Mouse (Mus musculus) CD4-positive, CD25-positive, alpha-beta regulatory T cell, adult 4 months (primary cell): Measurements from ENCODE around the gene Rab5if. TPM values are rescaled to one million over a fixed set of nuclear protein-coding genes. Genes with fewer than 3 reads are reported as not detected.
"Not testable (repeated sequence)": the region's sequence is repeated elsewhere in the genome, so short reads cannot be mapped to it uniquely, and the experiment has no call there.

Experiments used
- ATAC-seq: one replicate; pipeline ENCODE4 v1.8.0; 2017
- polyA plus RNA-seq, 2 experiments: library from polyadenylated mRNA; unstranded; fragments of 100-300 nt; shearing (Covaris generic); gene quantifications; one replicate each; pipeline ENCODE4 v1.2.1; 2017

Gene Rab5if
- polyA plus RNA-seq, 2 experiments from 2014 or later: 5.1 to 5.4 TPM

GRCm38 (mm10) chr2:156856311-156856710 lies 6.6 kb upstream of the Rab5if start:
- no peak for ATAC-seq

DNA sequence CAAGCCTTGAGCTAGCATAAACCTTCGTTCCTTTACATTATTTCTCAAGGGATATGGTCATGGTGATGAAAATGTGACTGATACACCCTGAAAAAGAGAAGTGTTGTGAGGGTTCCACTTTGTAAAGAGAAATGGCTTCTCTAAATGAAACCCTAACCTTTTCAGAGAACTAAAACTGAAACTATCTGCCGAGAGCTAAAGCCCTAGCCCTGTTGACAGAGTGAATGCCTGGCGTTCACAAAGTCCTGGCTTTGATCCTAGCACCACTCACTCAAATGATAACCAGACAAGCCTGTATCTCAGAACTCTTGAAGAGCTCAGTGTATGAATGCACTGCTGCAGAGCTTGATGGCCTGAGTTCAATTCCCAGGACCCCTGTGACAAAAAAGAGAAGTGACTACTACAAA lies 5.5 kb upstream of the Rab5if start:
- ATAC-seq: peak; percentile 51

- ATAC-seq: no peak
Observed at GRCm38 (mm10) chr2:156857835-156858234, 5.1 kb upstream of the Rab5if start, which contains the start of gene 4930518I15Rik. TSS of gene 4930518I15Rik (minus strand) at chr2:156857946.

GRCm38 (mm10) chr2:156858671-156859070 lies 4.3 kb upstream of the Rab5if start:
- ATAC-seq: no peak

DNA sequence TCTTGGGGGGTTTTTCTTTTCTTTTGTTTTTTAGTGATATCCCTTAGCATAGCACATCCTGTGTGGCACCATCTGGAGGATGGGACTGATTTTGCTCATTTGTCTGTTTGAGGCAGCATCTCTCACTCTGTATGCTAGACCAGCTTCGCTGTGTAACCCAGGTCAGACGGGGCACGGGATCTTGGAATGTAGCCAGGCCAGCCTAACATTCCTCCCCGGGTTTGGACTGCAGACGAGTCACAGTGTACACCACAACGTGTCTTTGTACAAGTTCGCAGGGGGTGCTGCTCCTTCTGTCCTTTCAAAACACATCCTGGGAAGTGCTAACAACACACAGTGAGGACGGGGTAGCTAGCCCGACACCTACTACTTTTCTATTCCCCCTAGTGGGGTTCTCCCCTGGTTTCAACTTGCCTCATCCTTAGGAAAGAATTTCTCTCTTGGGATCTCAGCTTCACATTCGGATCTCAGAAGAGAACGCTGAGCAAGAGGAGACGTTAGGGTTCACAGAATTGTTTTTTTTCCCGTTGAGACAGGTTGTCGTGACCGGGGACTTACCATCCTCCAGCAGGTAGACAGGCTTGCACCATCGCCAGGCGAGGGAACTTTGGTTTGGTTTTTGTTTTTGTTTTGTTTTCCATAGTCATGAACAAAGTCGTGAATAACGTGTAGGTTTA lies 749 bp upstream of the Rab5if start:
- peak; percentile 25 for ATAC-seq

GRCm38 (mm10) chr2:156863487-156864160 lies 696 bp downstream of the Rab5if start:
- ATAC-seq: peak; percentile 25

GRCm38 (mm10) chr2:156864481-156864880 lies 1.6 kb downstream of the Rab5if start:
- ATAC-seq: no peak

GRCm38 (mm10) chr2:156868994-156869393 lies 6.1 kb downstream of the Rab5if start:
- no peak for ATAC-seq

- no peak for ATAC-seq
Observed at GRCm38 (mm10) chr2:156869554-156869953, 6.6 kb downstream of the Rab5if start.

- no peak for ATAC-seq
Observed at GRCm38 (mm10) chr2:156870519-156870918, 7.6 kb downstream of the Rab5if start.

- peak; percentile 42 for ATAC-seq
Observed at GRCm38 (mm10) chr2:156873629-156874028, 10.7 kb downstream of the Rab5if start.

DNA sequence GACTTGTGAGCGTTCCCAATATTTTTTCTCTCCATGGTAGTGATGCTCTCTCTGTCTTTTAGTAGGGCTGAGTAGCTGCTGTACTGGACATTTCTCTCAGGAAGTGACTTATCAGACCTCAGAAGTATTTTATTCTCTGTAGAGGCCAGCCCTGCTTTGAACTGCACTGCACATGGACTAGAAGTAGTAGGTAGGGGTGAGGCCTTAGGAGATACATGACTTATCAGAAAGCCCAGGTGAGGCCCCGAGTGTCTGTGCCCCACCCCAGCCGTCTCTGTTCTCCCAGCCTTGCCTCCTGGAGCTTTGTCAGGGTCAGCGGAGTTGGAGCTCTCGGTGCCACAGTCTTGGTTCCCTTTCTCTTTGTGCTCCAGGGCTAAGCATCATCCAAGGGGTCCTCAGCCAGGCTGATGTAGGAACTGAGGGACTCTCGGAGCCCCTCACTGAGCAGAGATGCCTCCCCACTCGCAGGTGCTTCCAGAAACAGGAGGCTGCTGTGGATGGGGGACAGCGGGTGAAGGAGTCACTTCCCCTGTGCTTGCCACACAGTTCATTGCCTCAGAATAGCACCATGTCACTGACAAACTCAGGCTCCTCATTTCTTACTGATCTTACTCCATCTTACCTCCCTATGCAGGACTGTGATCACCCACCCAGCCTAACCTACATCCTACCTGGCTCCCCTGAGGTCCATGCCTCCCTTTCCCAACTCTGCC lies 11.3 kb downstream of the Rab5if start:
- no peak for ATAC-seq

DNA sequence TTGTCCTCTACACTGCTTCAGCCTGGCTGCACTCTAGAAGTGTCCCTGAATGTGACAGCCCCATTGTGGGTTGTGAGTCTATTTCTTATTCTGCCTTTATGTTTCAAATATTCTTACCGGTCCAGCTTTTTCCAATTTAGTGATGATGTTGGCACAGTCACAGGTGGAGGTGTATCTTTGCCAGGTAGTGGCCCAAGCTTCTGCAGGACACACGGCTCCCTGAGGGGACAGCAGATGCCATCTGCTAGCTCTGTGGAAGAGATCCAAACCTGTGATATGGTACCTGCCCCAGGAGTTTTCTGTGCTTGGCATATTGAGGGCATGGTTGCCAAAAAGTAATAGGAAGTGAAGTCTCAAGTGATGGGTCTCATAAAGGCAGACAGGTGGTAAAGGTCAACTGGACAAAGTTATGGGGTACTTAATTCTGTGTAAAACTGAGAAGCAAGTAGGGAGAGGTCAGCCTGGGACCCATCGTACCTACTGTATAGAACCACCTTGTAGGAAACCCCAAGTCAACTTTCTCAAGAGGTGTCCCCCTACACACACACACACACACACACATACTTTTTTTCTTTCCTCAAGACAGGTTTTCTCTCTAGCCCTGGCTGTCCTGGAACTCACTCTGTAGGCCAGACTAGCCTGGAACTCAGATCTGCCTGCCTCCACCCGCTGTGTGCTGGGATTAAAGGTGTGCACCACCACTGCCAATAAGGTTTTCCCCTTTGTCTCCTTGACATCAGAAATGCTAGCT lies 12.0 kb downstream of the Rab5if start:
- ATAC-seq: no peak

DNA sequence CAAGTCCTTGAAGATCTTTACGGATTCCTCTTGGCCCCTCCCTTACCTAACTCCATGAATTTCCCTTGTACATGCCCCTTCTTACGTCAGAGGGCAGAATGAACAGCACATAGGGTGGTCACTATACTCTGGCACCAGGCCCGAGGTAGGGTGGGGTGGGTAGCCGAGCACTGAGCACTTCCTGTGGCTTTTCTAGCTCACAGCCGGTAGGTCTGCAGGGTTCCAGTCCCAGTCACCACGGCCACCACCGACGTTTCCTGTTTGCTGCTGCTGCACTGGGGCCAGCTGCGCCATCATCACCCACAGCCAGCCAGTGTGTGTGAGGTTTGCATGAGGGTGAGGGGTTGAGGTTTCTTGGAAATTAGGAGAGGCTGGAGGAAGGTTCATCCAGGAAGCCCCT lies 14.8 kb downstream of the Rab5if start:
- ATAC-seq: peak; percentile 89

- ATAC-seq: no peak
Observed at GRCm38 (mm10) chr2:156879541-156879940, 16.6 kb downstream of the Rab5if start.

GRCm38 (mm10) chr2:156882431-156883001 lies 19.6 kb downstream of the Rab5if start:
- peak; percentile 35 for ATAC-seq

DNA sequence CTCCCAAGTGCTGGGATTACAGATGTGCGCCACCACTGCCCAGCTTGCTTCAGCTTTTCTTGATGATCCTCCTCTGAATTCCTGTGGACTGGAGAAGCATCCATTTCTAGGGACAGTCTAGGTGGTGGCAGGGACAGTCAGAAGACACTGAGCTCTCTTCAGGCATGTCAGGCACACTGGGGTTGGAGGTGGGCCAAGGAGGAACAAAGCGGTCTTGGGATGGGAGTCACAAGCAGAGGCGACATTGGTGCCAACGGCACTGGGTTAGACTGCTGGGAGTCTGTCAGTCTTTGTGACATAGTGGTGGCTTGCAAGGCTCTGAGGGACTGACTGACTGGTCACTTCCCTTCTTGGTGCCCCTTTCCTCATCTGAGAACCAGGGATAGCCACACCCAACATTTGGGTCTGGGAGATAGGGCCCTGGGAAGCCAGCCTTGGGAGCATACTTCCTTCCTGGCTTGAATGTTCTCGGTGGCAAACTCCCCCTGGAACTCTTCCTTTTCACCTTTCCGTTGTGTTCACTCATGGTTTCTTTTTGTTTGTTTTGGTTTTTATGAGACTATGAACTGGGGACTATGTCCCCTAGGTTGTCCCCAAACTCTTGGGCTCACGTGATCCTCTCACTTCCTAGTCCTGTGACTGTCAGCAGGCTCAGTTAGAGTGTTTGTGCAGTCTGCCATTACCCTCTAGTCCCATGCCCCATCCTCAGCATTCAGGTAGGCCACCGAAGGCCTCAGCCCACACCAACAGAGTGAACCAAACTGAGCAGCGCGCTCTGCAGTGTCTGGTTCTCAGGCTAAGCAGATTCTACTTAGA lies 21.7 kb downstream of the Rab5if start:
- ATAC-seq: no peak

- ATAC-seq: not testable (repeated sequence)
Observed at GRCm38 (mm10) chr2:156885666-156886065, 22.7 kb downstream of the Rab5if start.

DNA sequence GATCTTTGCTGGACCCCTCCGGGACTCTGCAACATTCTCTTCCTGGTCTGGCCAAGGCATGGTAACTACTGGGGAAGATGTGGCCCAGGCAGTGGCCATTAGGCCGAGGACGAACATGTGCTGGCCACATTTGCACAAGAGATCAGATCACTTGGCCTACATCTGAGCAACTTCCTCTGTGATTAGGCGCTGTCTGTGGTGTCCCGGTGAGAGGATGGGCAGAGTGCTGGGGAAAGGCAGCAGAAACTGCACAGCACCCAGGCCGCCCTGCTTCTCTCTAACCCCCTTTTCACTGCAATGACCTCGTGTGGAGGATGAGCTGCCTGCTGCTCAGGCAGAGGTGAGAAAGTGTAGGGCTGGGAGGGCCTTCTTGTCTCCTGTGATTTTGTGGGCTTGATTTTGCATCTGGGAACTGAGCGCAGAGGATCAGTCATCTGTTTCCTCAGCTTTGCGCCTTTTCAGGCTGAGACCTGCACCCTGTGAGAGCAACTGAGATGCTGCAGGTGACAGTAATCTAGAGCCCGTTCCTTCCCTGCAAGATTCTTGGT lies 23.2 kb downstream of the Rab5if start:
- peak; percentile 39 for ATAC-seq

DNA sequence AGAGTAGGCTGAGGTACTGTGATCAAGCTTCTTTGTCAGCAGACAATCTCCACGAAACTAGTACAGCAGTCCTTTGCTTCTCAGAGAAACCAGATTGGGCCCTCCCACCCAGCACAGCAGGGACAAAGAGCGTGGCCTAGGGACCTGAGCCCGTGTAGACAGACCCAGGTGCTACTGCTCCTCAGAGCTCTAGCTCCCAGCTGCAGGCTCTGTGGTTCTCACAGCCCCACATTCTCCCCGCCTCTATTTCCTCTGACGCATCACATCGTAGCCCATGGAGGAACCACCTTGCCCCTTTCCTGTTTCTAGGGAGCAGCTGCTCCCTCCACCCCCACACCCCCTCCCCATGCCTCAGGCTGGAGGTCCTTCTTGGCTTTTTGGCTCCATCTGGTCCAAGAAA lies 24.1 kb downstream of the Rab5if start, which contains the start of gene Sla2:
Gene Sla2, minus strand, starts transcription at position 176 of the 400 bp plus-strand sequence.
- ATAC-seq: peak; percentile 89

DNA sequence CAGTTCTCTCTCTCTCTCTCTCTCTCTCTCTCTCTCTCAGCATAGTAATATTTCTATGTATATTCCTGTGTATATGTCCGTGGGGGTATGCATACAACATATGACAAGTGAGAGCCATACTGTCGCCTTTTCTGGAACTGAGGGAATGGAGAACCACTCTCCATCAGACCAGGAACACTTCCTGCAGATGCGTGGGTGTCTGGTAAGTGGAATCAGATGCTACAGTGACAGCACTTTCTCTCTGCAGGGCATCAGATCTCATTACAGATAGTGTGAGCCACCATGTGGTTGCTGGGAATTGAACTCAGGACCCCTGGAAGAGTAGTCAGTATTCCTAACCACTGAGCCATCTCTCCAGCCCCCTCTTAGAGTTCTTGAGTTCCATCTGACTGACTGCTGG lies 25.6 kb downstream of the Rab5if start:
- ATAC-seq: no peak
